Mouse (Mus musculus) gastrocnemius, postnatal 25 days (tissue): ENCODE measurements around the gene Tbx10. TPM values are rescaled to one million over a fixed set of nuclear protein-coding genes. Genes with fewer than 3 reads are reported as not detected.
"Not testable (repeated sequence)": the region's sequence is repeated elsewhere in the genome, so short reads cannot be mapped to it uniquely, and the experiment has no call there.

Experiments used
- DNase-seq: peaks from one replicate; pipeline ENCODE4 v3.0.0; 2022
- long read RNA-seq, 2 experiments: library from polyadenylated mRNA; stranded (forward); transcript quantifications; one replicate each; pipeline ENCODE4 v2.0.0; 2021
- total RNA-seq, 2 experiments: library from RNA; stranded (reverse); gene quantifications; 1 replicate in 1 of 2; 2 replicates in 1 of 2; pipeline ENCODE4 v1.2.3; 2021

Tbx10 gene
- total RNA-seq = not detected
- long read RNA-seq, experiment 1 = 0 reads
- long read RNA-seq, experiment 2 = 0 reads

- no peak for DNase-seq
These were observed at the start of gene Tbx10 for GRCm38 (mm10) chr19:3992416-3992815. TSS of gene Tbx10 (plus strand) at chr19:3992752.

- no peak for DNase-seq
These were observed 49.4 kb upstream of the Tbx10 start for GRCm38 (mm10) chr19:3942986-3943735.

GRCm38 (mm10) chr19:3945872-3946564 is 46.5 kb upstream of the Tbx10 start:
- no peak for DNase-seq

- DNase-seq = no peak
These were observed 45.8 kb upstream of the Tbx10 start for GRCm38 (mm10) chr19:3946715-3947114.

- no peak for DNase-seq
These were observed 44.7 kb upstream of the Tbx10 start for GRCm38 (mm10) chr19:3947813-3948212.

GRCm38 (mm10) chr19:3948546-3948945 is 44.0 kb upstream of the Tbx10 start:
- DNase-seq = no peak

- no peak for DNase-seq
These were observed 42.2 kb upstream of the Tbx10 start for GRCm38 (mm10) chr19:3950331-3950730.

- DNase-seq = no peak
These were observed 41.1 kb upstream of the Tbx10 start for GRCm38 (mm10) chr19:3951461-3951860.

- DNase-seq = no peak
These were observed 40.5 kb upstream of the Tbx10 start for GRCm38 (mm10) chr19:3952099-3952498.

- no peak for DNase-seq
These were observed 37.5 kb upstream of the Tbx10 start for GRCm38 (mm10) chr19:3955033-3955432.

- DNase-seq = no peak
These were observed 36.7 kb upstream of the Tbx10 start for GRCm38 (mm10) chr19:3955804-3956203.

- DNase-seq = not testable (repeated sequence)
These were observed 35.1 kb upstream of the Tbx10 start for GRCm38 (mm10) chr19:3957296-3958036.

- no peak for DNase-seq
These were observed 34.1 kb upstream of the Tbx10 start, which contains the start of gene Aldh3b3 for GRCm38 (mm10) chr19:3958470-3958869. TSS of gene Aldh3b3 (plus strand) at chr19:3958645.

GRCm38 (mm10) chr19:3959030-3959429 is 33.5 kb upstream of the Tbx10 start:
- DNase-seq = no peak

- no peak for DNase-seq
These were observed 32.3 kb upstream of the Tbx10 start for GRCm38 (mm10) chr19:3960211-3960610.

GRCm38 (mm10) chr19:3961805-3962204 is 30.7 kb upstream of the Tbx10 start:
- DNase-seq = not testable (repeated sequence)

- no peak for DNase-seq
These were observed 30.1 kb upstream of the Tbx10 start for GRCm38 (mm10) chr19:3962469-3962868.

GRCm38 (mm10) chr19:3964030-3964429 is 28.5 kb upstream of the Tbx10 start:
- no peak for DNase-seq

- DNase-seq = no peak
These were observed 26.0 kb upstream of the Tbx10 start for GRCm38 (mm10) chr19:3966330-3967075.

- no peak for DNase-seq
These were observed 25.3 kb upstream of the Tbx10 start for GRCm38 (mm10) chr19:3967258-3967657.

- no peak for DNase-seq
These were observed 20.3 kb upstream of the Tbx10 start, which contains the start of gene Aldh3b2 for GRCm38 (mm10) chr19:3972229-3972628. TSS of gene Aldh3b2 (plus strand) at chr19:3972328.

GRCm38 (mm10) chr19:3974608-3975007 is 17.9 kb upstream of the Tbx10 start:
- not testable (repeated sequence) for DNase-seq
